Mouse (Mus musculus) CD8-positive naive resting alpha-beta T cell, adult 2 months (primary cell): ENCODE measurements around the gene Kcng1.

Experiments
- DNase-seq, 2 experiments: peaks; one replicate each; pipeline ENCODE4 v3.0.0; 2022; ENCODE audit warnings: low read depth in 2 of 2, low spot score in 2 of 2

Kcng1 gene

DNA sequence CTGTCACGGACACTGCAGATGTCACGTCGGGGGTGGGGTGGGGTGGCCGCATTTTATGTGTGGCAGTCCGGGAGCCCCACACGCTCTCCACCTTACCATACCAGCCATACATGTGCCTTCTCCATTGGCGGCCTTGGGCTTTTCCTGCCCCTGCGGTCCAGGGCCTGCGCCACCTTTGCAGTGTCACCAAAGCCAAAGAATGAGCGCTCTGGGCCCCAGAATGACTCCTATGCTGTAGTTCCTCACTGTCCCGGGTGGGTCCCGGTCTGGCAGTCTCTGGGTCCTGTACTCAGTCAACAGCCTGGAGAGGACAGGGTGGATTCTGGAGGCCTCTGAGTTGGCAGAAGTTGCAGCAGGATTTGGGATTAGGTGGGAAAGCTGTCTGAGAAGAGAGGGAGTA, at the start of gene Kcng1:
TSS of gene Kcng1 (minus strand) at position 155 of the 400 bp plus-strand sequence.
- no peak for DNase-seq

DNA sequence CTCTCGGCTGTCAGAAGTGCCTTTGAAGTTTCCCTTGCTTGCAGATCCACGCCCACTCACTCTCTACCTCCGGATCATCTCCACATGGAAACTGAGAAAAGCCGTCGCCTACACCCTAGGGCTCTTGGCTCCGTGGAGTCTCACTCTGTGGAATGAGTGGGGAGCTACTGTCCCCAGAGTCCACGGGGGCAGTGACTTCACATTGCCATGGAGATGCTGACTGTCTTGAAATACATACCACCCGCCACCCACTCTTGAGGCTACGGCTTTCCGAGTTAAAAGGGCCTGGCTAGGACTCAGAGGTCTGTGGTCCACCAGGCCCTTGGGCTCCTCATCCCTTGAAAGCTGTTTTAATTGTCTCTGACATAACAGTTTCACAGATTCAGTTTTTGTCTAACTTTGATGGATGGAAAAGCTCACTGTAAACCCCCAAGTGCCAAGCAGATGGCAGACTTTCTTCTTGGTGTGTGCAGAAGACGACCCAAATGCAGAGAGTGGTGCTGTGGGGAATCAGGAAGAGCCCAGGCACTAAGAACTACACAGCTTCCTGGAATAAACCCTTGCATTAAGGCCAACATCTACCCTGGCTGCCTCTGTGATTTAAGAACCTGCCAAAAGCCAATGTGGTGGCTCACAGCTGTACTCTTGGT, 49.0 kb upstream of the Kcng1 start:
- DNase-seq, result no peak

- DNase-seq, result no peak
Measured at GRCm38 (mm10) chr2:168321716-168322374, 40.3 kb upstream of the Kcng1 start.

DNA sequence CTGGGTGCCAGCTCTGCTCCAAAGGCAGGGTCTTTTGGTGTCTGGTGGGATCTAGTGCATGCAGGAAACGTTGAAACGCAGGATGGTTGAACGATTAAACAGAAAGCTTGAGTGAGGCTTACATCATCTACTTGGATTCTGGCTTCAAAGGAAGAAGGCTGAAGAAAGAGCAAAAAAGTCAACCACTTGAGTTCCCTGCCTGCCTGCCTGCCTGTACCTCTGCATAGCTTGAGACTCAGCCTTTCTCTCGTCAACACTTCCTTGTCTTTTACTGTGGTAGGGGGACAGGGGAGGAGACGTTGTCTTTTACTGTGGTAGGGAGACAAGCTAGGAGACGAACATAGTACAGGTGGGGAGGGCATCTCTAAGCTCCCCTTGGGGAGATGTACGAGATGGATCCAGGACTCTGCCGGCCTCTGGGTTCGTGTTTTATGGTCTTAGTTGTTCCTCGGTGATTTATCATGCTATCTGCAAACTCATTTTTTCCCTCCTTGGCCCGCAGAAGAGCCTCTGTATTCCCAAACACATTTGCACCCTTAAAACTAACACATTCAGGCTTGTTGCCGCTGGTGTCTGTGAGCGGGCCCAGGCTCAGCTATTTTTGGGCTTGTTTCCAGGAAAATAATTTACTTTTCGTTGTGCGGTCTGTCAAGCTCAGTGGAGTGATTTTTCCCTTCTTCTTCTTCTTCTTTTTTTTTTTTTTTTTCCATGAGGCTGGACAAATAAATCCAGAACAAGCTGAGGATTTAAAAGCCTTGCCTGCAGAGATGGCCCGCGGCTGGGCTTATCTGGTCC, 39.0 kb upstream of the Kcng1 start:
- no peak for DNase-seq

DNA sequence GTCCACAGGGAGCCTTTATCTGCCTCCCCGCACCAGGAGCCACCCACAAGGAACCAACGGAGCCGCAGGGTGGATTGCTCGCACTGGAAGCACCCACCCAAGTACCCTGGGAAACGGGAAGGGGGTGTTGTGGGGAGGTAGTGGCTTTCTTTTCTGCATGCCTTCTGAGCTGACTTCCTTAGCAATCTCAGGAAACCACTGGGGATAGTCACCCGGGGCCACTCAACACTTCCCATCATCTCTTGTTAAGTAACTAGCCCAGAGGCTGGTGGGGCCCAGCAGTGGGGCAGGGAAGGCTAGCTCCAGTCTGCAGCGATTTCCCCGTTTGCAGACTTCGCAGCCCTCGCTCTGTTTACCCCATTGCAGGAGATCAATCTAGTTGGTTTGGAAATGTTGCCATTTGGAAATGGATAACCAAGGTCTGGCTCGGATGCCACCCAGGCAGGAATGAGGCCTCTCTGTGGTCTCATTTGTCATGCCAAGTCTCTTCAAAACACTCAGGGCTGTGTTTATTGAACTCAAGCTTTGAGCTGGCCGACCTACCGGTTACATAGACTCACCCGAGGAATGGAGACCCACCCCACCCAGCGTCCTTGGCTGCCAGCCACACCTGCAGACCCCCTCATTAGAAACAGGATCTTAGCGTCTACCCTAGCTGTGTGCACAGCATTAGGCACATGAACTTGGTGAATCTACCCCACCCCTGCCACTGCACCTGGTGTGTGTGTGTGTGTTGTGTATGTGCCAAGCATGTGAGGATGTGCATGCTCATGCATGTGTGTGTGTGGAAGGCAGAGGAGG, 33.3 kb upstream of the Kcng1 start:
- no peak for DNase-seq

DNA sequence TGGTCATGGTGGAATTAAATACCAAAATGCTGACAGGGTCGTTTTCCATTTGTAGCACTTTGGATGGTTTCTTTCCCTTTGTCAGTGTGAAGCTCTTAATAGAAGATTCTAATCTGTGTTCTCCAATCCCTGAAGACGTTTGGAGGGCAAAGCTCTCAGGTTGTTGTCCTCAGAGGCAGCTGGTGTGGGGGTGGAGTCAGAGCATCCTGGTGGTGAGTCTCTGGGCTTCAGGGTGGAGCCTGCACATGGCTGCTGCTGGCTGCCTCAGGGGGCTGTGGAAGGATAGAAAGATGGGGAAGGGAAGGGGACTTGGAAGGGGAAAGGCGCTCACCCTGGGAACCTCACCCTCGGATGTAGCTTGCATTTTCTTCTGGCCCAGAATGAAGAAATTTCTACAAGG, 31.0 kb upstream of the Kcng1 start:
- no peak for DNase-seq

DNA sequence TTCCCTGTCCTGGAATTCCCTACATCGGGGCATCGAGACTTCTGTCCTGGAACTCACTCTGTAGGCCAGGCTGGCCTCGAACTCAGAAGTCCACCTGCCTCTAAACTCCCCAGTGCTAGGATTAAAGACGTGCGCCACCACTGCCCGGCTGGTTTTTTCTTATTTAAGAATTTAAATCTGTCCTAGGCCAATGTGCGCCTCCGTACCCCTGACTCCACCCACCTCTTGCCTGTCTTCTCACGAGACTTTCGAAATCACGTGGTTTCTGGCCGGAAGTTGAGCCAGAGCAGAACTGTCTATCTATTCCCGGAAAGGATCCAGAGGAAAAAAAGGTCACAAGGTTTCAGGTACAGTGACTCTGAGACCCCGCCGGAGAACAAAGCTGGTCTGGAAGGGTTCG, 29.5 kb upstream of the Kcng1 start:
- DNase-seq, result no peak

DNA sequence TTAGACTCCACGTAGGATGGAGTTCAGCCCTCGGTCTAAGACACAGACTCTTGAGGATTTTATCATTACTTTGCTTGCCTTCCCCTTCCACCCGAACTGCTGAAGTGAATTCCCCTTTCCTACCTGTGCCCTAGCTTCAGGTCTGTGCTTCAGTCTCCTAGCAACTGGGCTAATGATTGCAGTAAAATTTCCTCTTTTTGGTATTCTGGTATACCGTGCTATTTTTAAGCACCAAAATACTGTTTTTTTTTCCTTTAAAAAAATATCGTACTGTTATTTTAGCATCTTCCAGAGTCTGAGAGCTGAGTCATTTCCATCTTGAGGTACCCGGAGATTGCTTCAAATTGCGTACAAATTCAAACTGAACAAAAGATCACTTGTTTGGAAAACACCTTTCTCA, 27.4 kb upstream of the Kcng1 start:
- DNase-seq, result no peak

GRCm38 (mm10) chr2:168299650-168300049, 18.1 kb upstream of the Kcng1 start:
- no peak for DNase-seq

GRCm38 (mm10) chr2:168296530-168296929, 15.0 kb upstream of the Kcng1 start:
- DNase-seq, result no peak

- DNase-seq, result no peak
Measured at GRCm38 (mm10) chr2:168292521-168292920, 11.0 kb upstream of the Kcng1 start.

DNA sequence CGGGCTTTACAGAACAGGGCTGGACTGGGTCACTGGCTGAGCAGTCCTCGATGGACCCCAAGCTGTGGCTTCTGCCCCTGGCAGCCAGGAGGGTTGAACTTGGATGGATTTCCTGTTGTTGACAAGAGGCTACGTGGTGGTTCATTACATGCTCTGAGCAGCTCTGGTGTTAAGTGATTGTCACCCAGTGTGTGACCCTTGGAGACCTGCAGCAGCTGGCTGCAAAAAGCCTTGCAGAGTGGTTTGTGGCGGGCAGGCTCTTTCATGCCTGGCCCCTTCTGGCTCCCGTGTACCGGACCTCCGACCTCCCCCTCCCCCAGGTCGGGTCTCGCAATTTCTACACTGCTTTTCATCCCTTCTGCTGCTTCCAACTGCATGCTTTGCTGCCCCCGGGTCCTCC, 10.5 kb upstream of the Kcng1 start:
- no peak for DNase-seq

- DNase-seq, result no peak
Measured at GRCm38 (mm10) chr2:168289851-168290250, 8.3 kb upstream of the Kcng1 start.

DNA sequence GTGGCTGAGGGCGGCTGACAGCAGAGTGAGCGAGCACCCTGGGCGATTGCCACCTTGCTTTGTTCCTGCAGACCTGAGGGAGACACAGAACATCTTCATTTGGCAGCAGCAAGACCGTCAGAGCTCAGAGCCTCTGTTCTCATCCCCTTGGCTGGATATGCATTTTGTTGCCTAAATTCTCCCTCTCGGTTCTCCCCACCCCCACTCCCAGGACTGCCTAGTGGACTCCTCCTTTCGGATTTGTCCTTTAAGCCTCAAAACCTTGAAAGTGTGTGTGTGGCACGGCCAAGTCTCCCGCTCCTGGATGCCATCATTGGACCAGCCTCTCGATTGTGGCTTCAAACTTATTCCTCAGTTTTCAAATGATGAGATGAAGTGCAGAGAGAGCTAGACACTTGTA, 7.5 kb upstream of the Kcng1 start:
- no peak for DNase-seq

- no peak for DNase-seq
Measured at GRCm38 (mm10) chr2:168286987-168287386, 5.5 kb upstream of the Kcng1 start.

GRCm38 (mm10) chr2:168285143-168285542, 3.6 kb upstream of the Kcng1 start:
- no peak for DNase-seq

DNA sequence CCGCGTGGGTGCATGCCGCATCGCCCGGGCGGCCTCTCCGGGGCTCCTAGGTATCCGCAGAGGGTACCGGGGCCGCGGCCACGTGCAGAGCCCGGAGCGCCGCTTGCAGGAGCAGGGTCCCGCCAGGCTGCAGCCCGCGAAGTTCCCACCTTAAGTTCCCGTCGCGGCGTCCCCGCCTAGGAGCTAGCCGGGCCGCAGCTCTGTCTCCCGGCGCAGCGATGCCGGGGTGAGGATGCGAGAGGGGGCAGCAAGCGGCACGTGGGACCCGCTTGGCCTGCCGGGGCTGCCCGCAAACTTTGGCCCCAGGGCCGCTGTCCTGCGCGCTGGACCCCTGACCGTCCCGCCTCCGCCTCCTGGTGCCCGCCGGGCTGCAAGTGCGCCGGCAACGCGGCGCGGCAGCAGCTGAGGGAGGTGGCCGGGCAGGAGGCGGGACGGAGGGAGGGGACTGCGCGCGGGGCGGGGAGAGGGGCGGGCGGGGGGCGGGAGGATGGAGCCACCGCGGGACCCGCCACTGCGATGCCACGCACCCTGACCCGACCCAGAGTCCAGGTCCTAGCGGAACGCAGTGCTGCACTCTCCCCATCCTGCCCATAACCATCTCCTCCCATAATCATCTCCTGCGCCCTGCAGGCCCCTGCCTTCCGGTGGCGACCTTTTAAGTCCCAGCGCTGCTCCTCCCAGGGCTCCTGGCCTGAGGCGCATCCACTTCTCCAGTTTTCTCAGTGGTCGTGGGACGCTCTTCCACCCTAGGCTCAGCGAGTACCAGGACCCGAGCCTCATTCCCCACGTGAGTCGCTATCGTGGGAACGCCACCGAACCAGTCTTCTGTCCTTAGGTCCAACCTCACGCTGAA, 581 bp downstream of the Kcng1 start:
- DNase-seq, result no peak

DNA sequence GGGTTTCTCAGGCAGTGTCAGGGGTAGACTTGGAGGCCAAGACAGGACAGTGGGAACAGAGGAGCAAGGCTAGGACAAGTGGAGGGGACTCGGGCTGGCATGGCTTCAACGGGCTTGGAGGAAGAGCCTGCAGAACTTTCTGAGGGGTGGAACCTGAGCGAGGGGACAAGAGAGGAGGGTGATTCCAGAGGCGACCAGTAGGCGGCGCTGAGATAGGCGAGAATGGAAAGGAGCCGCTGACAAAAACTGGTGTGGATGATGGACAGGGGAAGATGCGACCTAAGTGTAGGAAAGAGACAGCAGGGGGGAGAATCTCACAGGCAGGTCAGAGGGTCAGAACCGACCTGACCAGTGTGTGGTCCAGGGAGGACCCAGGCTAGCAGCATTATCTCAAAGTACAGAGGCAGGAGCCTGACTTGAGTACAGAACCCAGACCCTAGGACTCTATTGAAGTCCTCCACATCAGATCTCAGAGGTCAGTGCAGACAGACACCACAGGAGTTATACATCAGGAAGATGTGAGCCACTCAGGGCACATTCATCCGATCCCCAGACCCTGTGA, 7.1 kb downstream of the Kcng1 start:
- peak; percentile 51 to 67 for DNase-seq

DNA sequence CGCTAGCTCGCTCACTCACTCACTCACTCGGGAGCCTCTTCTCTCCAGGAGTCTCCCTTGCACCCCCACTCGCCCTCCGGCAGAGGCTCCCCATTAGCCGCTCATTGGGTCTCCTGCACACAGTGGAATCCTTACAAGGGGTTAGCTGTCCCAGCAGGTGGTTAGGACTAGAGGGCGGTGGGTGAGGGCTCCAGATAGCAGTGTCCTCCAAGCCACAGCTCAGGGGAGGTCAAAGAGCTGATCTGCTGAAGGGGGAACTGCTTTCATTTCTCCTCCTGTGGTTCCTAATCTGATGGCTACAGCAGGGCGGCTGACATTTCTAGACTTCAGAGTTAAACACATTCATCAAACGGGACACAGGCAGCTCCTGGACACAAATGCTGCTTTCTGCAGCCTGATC, 8.1 kb downstream of the Kcng1 start:
- no peak for DNase-seq

- DNase-seq, result no peak
Measured at GRCm38 (mm10) chr2:168268033-168268432, 13.5 kb downstream of the Kcng1 start.
